Mouse (Mus musculus): ENCODE measurements around the gene 6430548M08Rik.

6430548M08Rik gene

DNA sequence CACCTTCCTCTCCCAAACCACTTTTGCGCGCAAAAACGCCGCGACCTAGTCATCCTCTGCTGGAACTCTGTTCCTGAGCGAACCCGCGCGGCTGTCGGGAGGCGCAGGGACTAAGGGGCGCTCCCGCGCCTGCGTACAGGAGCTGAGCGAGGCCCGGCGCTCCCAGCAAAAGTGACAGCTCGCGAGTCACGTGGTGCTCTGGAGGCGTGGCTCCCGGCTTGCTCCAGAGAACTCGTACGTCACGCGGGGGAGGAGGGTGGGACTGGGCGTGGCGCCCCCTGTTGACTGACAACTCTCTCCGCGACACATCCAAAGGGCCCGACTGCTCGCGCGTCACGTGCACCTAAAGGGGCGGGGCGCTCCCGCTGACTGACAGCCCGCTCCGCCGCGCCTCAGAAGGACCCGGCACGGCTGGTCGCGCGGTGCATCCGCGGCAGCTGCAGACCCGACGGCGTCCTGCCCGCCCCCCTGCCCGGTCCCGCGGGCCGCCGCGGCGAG lies at the start of gene 6430548M08Rik:
Gene 6430548M08Rik, plus strand, starts transcription at position 395 of the 498 bp plus-strand sequence.
- DNase-seq: peak; percentile 100

DNA sequence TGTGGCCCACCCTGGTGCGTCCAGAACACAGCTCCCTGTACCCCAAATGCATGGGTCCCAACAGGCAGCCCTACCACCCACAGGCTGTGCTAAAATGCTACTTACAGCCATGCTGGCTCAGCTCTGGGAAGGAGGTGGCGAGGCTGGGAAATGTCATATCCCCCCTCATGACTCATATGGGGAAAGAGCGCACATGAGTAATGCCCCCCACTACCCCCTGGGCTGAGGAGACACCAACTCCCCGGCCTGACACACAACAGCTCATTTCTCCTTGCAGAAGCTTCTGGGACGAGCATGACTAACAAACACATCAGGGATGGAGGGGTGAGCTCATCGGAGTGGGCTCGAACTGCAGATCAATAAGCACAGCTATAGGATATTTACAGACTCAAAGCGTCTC lies 48.3 kb upstream of the 6430548M08Rik start:
- DNase-seq: no peak

DNA sequence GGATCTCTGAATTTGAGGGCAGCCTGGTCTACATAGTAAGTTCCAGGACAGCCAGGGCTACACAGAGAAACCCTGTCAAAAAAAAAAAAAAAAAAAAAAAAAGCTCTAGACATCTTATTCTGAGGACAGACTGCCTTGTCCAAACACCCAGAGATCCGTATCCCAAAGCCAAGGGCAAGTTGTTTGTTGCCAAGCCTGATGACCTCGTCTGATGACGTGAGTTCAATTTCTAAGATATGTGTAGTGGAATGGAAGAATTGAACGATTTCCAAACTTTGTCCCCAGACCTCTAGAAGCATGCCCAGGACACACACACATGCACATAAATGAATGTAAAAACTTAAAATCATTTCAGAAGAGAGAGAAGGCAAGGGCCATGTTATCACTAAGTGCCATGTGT lies 47.7 kb upstream of the 6430548M08Rik start:
- no peak for DNase-seq

DNA sequence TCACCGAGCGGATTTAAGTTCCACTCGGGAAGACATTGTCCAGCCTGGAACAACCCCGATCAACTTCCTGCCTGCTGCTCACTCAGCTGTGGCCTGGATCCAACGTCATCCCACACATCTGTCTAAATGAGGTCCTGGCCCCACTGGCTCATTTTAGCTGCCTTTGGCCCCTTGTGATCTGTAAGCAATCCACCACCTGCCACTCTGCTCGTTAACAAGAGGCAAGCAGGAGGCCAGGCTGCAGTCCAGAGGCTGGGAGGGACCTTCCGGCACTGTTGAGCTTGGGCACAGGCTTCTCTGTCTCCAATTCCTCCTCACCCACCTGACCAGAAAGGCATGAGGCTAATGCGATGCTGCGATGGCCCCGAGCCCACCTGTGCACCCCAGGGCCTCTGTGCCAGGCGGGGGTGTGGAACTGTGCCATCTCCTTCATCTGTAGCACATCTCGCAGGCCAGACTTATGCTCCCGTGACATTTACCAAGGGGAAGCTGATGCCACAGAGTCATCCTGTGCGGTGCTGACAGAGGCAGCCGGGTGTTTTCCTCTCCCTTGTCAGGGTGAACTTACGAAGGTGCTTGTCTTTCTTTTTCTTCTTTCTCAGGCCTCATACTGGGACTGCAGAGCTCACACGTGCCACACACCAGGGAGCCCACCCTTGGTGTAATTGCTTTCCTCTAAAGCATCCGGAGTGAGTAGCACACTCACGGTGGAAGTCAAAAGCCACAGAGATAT lies 45.9 kb upstream of the 6430548M08Rik start:
- DNase-seq: peak; percentile 47 to 65

DNA sequence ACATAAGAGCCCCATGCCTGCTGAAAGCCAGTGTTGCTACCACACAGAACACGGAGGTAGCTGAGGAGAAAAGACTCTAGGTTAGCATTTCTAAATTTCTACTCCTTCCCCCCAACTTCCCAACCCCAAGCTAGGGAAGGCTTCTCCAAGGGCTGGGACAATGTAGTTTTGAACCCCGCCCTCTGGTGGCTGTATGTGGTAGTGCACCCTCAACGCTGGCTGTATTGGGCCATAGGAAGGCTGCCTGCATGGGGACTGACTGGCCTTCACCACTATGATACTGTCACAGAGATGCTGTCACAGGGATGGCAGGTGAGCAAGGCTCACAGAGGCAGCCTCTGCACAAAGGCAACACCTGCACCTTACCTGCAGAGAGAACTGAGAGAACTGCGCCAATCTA lies 42.3 kb upstream of the 6430548M08Rik start:
- peak; percentile 69 to 79 for DNase-seq

DNA sequence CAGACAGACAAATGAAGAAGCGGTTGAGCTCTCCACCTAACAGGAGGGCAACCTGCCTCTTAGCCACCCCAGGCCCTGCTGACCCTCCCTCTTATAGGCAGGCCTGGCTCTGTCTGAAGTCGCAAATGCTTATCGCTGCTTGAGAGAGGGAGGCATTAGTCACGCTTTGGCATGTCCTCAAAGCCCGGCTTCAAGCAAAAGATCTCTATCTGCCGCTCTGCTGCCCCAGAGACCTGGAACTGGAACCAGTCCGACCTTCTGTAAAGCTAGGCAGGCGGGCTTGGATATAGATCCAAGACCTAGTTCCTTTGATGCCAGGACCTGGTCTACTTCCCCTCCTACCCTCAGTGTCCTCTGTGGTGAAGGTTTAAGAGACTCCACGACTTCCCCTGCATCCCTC lies 41.7 kb upstream of the 6430548M08Rik start:
- no peak for DNase-seq

DNA sequence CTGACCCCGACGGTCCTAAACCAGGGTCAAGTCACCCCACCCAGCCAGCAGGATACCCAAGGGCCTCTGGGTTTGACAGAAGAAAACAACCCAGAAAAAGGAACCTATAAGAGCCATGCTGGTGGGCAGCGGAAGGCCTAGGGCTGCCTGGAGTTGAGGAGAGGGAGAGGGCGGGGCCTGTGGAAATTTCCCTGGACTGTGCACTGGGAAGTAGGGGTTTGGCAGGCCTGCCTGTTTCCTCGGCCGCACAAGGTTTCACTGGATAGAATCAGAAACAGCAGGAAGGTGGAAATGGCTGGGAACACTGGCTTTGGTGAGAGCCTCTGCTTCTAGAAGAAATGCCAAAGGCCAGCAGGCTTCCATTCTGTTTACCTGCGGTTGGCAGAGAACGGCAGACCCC lies 41.1 kb upstream of the 6430548M08Rik start:
- no peak for DNase-seq

DNA sequence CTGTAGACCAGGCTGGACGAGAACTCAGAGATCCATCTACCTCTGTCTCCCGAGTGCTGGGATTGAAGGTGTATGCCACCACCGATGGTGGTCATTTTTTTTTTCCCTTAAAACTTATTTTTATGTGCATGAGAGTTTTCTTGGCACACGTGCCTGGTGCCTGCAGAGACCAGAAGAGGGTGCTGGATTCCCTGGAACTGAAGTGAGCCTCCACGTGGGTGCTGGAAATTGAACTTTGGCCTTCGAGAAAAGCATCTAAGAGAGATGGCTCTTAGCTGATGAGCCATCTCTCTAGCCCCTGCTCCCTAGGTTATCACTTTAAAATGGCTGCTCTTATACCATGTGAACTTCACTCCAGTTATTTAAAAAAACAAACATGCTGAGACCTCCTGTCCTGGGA lies 39.4 kb upstream of the 6430548M08Rik start:
- no peak for DNase-seq

DNA sequence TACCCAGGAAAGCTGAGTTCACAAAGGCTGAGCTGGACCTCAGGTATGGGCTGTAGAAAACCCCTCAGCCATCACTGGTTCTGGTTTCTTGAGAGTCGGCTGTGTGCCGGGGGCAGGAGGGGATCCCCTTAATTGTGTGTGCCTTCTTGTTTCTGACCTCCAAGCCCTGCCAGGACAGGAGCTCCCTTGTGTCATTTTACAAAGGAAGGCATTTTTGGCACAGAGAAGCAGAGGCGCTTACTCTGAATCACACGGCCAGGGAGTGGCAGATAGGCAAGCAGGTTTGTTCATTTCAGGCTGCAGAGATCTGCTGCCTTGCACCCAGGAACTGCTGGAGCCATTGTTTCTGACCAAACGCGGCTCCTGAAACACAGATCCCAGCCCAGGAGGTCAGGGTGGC lies 38.6 kb upstream of the 6430548M08Rik start:
- no peak for DNase-seq

DNA sequence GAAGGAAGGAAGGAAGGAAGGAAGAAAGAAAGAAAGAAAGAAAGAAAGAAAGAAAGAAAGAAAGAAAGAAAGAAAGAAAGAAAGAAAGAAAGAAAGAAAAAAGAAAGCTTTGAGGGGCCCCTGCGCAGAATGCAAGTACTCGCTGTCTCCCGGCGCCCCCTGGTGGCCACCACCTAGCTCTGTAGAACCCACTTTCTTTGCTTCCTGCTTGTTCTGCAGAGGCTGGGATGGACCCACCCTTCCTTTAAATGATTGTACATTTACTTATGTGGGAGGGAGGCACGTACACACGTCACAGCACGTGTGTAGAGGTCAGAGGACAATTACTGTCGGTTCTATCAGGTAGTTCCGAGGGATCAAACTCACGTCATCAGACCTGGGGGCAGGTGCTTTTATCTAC lies 35.9 kb upstream of the 6430548M08Rik start:
- DNase-seq: peak; percentile 77

DNA sequence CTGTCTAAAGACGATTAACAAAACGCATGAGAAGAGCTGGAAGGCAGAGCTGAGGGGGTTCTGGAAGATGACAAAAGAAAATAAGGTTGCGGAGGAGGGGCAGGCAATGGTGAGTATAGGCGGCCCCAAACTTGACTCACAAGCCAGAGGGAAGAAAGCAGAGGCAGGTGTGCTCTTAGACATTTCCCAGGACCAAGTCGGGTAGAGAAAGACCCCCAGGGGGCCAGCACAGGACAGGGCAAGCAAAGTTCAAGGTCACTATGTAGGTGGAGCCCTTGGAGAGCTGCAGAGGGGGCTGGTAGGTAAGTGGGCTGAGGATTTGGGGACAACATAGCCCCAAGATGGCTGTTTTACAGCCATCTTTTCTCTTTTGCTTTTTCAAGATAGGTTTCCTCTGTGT lies 34.6 kb upstream of the 6430548M08Rik start:
- no peak for DNase-seq

DNA sequence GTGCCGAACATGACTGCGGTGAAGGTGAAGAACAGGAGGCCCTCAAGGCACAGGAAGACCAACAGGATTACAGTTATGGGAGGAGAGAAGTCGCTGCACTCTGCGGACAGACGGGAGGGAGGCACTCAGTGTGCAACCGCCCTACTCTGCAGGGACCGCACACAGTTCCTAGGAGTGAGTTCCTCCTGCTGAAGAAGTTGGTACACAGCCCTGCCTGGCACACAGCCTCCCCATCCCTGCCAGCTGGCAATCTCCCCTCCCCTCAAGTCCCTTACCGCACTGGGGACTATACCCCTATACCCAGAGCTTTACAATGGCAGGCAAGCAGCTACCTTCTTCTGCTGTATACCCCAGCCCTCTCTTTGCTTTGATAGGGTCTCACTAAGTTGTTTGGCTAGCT lies 30.7 kb upstream of the 6430548M08Rik start:
- no peak for DNase-seq

DNA sequence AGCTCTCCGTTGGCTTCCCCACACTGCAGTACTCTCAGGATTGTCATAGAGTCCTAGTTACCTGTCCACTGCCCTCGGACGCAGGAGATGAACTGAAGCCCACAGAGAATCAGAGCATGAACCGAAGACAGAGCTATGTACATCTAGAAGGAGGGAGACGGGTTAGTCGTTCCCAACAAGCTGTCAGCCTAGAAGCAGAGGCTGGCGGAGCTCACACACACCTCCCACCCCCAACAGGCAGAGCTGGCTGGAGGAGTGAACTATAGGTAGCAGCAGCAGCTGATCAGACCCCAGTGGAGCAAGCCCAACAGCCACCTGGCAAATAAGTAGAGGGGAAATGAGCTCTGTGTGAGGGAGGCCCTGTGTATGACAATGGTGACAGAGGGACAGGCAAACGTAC lies 29.2 kb upstream of the 6430548M08Rik start:
- no peak for DNase-seq

DNA sequence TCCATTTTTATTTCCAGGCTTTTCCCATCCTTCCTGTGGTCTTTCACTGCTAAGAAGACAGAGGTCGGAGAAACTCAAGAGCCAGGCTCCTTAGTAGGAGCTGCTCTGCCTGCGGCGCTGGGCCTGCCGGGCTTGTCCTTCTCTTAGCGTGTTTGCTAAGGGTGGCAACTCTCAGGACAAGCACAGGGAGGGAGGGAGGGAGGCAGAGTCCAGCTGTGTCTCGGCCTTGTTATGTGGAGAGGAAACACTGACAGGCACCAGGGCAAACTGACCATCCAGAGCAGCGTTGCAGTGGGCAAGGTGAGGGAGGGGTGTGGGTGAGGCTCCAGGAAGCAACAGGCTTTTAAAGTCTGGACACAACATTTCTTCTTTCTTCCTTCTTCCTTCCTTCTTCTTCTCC lies 24.4 kb upstream of the 6430548M08Rik start:
- DNase-seq: no peak

DNA sequence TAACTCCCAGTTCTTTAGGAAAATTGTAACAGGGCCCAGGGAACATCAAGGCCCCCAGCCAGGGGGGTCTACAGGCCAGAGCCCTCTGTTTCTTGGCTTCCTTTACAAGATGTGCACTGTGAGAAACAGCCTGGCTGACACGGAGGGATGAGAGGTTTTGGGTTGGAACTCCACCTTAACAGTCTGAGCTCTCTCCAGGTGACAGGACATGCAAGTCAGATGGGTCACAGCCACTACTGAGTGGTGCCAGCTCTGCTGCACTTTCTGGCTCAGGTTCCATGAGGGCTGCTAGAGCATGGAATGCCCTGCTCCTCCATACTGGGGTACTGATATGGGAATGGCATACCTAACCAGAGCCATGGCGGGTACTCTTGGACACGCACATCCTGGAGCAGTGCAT lies 22.9 kb upstream of the 6430548M08Rik start:
- no peak for DNase-seq

DNA sequence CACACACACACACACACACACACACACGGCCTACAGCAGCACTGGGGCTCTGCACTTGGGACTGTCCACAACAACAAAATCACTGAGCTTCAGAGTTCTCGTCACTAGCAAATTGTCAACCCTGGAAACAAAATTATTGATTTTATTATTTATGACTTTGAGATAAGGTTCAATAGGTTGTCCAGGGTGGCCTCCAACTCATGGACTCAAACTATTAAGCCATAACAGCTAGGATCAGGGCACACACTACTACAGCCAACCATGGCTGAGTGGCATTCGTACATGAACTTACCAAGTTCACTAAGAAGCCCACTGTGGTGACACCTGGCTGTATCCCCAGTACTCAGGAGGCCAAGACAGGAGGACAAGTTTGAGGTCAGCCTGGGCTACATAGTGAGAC lies 20.8 kb upstream of the 6430548M08Rik start:
- no peak for DNase-seq

DNA sequence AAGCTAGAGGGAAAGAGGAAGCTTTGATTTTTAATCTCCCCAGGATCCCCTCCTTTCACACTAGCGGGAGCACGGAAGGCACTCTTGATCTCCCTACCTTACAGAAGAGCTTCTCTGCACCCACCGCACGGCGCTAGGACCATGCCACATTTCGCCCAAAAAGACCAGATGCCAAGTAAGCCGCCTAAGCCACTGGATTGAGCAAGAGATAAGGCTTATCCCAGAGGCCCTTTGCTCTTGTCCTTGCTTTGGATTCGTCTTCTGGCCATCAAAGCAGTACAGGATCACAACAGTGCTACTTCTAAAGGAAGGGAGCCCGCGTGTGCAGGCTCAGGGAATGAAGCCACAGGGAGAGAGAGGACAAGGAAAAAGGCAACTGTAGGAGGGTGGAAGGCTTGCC lies 19.2 kb upstream of the 6430548M08Rik start:
- no peak for DNase-seq

DNA sequence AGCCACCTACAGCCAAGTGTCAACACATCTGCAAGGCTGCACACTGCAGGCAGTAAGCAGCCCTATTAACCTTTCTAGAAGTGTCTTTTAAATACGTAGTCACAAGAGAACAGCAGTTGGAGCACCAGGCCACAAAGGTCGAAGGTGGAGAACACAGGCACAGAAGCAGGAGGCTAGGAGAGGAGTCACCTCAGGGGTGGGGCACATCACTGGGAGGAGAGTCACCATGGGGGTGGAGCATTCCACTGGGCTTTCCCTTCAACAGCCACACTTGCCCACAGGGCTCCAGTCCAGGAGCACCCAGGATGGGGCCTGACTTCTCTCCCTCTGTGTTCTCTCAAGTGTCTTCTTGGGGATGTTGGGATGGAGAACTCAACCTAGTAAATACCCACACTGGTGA lies 17.5 kb upstream of the 6430548M08Rik start:
- no peak for DNase-seq

DNA sequence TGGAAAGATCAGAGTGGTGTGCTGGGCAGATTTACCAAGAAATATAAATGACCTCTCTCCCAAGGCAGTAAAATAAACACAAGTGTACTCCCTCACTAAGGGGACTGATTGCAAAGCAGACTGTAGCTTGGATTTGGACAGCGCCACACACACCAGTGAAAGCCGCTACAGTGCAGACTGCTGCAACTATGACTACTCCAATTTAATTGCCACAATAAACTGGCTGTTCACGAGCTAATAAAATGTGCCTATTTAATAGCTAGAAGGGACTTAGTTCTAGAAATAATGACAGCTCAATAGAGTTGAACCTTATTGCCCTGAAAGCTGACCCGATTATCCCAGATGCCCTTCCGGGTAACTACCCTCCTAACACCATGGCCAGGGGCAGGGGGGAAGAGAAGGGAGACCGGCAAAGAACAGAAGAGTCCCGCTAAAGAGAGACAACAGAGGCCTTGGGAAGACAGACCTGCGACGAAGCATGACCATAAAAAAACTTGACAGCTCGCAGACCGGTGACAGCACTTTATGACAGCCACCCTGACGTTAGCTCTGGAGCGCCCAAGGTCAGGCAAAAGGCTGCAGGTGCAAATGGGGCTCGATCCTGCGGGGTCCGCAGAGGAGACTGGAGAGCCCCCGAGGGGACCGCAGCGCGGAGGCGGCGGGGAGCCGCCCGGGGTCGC lies 13.4 kb upstream of the 6430548M08Rik start:
- no peak for DNase-seq

DNA sequence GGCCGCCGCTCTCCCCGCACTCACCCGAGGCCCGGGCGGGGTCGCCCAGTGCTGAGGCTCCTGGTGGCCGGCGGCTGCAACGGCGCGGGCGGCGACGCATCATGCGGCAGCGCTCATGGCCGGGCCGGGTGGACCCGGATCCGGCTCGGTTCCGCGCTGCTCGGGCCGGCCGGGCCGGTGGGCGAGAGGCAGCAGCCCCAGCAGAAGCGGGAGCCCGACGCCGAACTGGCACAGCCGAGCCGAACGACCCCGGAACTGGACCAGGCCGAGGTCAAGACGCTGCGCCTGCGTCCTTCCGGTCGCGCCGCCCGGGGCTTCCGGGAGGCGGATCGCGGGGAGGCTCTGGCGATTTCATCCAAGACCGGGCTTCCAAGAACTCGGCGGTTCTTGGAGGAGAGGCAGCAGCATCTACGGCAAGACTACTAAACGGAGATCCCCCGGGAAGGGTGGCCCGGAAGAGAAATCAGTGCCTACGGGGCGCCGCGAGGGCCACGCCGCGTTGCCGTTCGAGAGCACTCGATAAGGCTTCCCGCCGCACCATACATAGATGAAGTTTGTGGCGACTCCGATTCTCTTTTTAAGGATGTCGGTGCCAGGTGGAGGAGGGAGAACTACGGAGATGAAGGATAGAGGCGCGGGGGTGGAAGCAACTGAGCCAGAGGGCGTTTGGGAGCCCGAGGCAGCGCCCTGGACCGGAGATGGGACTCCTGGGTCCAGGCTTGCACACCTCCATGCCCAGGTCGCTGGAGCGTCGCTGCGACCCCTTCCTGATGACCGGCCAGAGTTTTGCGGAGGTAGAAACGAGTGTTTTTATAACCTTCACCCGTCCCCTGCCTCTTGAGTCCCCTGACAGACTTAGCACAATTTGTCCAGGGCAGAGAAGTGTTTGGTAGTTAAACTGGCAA lies 12.6 kb upstream of the 6430548M08Rik start, which contains the start of gene Zdhhc7:
Gene Zdhhc7, minus strand, starts transcription at position 415 of the 905 bp plus-strand sequence.
- DNase-seq: peak; percentile 73 to 76

DNA sequence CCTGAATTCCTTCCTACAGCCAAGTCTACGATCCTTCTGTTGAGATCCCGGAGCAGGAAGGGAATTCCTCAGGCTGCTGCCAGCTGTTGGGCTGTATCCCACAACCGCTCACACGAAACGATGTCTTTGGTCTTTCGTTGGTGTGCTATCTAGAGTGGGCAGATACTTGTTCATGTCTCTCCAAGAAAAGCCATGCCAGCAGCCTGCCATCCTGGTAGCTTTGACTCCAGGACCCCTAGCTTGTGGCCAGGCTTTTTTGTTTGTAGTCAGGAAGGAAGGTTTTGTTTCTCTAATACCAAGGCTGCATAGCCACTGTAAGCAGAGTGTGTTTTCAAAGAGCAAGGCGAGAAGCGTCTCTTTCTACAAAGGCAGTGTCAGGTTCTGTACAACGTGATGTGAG lies 10.0 kb upstream of the 6430548M08Rik start:
- no peak for DNase-seq

DNA sequence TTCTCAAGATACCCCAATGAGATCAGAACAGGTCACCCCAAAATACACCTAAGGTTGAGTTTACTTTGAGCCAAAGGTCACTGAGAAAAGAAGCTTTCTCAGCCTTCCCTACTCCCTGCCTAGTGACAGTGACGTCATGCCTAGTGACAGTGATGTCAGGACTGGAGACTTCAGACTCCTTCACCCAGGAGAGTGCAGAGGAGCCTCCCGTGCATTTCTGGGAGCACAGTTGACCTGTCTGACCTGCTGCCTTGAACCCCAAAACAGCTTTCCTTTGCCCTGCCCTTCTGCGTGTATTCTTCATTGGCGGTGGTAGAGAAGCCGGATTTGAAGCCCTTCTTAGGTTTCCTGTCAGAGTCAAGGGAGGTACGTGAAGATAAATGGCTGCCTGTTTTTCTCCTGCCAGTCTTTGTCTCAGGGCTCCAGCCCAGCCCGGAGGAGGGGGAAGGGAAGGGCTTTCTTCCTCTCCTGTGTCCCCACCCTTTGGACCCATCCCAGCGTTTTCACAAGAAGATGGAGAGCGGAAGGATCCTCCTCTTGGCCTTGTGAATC lies 9.2 kb upstream of the 6430548M08Rik start:
- no peak for DNase-seq

DNA sequence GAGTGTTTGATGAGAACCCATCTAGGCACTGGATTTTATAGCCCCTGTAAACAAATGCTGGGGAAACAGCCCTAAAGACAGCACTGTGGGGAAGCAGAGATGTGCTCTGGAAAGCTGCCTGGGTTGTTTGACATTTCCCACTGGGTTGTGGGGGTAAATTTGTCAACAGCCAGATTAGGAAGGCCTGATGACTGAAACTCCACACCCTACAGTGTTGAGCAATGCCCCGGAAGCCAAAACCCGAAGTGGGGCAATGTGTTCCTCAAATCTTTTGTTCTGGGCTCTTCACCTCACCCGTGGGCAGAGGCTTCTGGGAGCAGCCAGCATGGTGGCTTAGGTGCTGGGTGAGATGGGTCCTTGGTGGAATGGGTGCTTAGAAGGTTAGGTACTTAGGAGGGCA lies 4.8 kb upstream of the 6430548M08Rik start:
- no peak for DNase-seq
